Mouse (Mus musculus) embryo, embryonic 11.5 days (tissue): Measurements from ENCODE around the gene Olfr288.
A peak's percentile ranks its signal among the peaks of the same experiment; 100 is the strongest.

ENCODE experiments used
- DNase-seq: peaks from one replicate; pipeline ENCODE4 v3.0.0-alpha.2; 2012; ENCODE audit warnings: low read depth, low spot score

Olfr288 gene

GRCm38 (mm10) chr15:98166963-98167644, 28.2 kb downstream of the Olfr288 start, which contains the start of gene Ccdc184:
Gene Ccdc184 (plus strand): TSS chr15:98167158.
- DNase-seq: no peak

DNA sequence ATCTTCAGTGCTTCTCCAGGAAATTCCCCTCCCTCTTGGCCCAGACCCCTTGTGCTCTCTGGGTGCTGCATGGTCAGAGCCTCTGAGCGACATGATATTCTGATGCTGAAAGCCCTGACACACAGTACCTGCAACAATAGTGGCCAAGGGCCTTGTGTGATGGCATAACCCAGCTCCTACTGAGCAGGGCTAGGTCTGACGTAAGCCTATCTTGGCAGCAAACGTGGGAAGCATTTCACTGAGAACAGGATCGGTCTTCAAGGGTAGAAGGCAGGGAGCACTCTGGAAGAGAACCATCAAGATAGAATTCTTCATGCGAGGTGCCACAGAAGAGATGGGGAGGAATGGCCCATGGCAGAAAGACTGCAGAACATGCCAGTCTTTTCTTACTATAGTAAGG, 29.8 kb downstream of the Olfr288 start, which contains the start of gene Asb8:
Gene Asb8 (minus strand): TSS at position 101 of the 400 bp plus-strand sequence.
- no peak for DNase-seq

GRCm38 (mm10) chr15:98162561-98162960, 32.8 kb downstream of the Olfr288 start:
- no peak for DNase-seq

GRCm38 (mm10) chr15:98161026-98161805, 34.1 kb downstream of the Olfr288 start:
- no peak for DNase-seq

GRCm38 (mm10) chr15:98157253-98157652, 38.1 kb downstream of the Olfr288 start:
- DNase-seq: no peak

GRCm38 (mm10) chr15:98155944-98156343, 39.4 kb downstream of the Olfr288 start:
- DNase-seq: no peak

- no peak for DNase-seq
These were observed 40.1 kb downstream of the Olfr288 start for GRCm38 (mm10) chr15:98155272-98155671.

- no peak for DNase-seq
These were observed 40.7 kb downstream of the Olfr288 start for GRCm38 (mm10) chr15:98154631-98155030.

- DNase-seq: no peak
These were observed 41.2 kb downstream of the Olfr288 start for GRCm38 (mm10) chr15:98154146-98154545.

DNA sequence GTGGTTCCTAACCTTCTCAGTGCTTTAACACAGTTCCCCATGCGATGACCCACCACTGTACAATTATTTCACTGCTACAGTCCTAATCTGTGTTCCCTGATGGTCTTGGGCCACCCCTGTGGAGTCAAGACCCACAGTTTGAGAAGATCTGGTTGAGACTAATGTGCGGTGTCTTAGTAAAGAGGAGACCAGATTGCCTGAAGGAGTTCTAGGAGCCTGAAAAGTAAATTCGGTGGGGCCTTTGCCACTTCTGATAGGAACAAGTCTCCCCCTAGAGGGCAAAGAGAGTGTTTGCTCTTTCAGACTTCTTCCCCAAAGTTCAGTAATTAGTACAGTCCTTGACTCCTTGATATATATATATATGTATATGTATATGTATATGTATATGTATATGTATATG, 41.7 kb downstream of the Olfr288 start:
- no peak for DNase-seq

DNA sequence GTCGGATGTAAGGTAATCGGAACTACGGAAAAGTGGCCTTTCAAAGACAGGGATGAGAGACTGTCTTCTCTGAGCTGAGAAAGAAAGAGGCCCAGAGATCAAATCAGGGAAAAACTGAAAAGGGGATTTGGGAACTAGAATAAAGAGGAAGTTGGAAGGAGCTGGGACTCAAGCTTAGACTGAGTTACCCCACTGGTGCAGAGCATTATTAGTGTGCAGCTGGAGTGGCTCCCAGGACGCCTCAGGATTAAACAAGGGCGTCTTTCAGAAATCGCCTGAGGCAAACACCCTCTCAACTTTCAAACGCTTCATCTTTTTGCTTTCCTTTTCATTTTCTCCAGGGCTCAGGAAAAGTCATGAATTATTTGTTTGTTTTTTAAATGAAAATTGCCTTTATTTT, 42.4 kb downstream of the Olfr288 start:
- DNase-seq: no peak

- no peak for DNase-seq
These were observed 46.2 kb downstream of the Olfr288 start for GRCm38 (mm10) chr15:98149166-98149602.

- DNase-seq: no peak
These were observed 47.0 kb downstream of the Olfr288 start for GRCm38 (mm10) chr15:98148356-98148755.

GRCm38 (mm10) chr15:98145559-98146181, 49.7 kb downstream of the Olfr288 start:
- peak; percentile 91 for DNase-seq

GRCm38 (mm10) chr15:98144861-98145507, 50.4 kb downstream of the Olfr288 start:
- DNase-seq: no peak

DNA sequence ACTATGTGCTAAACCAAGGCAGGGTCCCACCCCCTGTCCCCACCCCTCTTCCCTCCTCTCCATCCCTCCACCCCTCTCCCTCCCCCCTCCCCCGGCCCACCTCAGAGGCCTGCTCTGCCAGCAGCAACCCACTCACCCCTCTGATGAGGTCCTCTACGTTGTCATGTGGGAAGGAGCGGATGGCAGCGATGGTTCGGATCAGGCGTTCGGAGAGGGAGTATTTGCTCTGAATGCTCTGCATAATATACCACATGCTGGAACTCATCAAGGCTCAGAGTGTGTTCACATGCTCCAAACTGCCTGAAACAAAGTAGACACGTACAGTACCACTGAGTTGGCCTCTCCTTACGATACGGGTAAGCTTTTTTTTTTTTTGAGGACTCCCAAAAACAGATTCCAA, 52.8 kb downstream of the Olfr288 start:
- DNase-seq: no peak

DNA sequence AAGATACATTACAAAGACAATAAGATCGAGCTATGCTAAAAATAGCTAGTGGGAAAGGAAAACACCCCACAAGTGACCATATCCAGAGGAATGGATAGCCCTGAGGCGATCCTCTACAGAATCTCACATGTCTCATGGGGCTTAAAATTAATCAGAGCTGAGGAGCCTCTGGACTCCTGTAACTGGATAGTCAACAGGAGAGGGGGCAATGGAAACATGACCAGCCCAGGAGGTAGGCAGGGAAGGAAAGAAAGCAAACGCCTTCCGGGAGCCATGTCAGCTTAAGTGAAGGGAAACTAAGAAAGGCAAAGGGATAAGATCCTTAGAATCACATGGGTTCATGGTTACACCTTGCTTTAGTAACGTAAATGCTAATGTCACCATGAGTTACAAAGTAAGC, 54.5 kb downstream of the Olfr288 start:
- DNase-seq: no peak

DNA sequence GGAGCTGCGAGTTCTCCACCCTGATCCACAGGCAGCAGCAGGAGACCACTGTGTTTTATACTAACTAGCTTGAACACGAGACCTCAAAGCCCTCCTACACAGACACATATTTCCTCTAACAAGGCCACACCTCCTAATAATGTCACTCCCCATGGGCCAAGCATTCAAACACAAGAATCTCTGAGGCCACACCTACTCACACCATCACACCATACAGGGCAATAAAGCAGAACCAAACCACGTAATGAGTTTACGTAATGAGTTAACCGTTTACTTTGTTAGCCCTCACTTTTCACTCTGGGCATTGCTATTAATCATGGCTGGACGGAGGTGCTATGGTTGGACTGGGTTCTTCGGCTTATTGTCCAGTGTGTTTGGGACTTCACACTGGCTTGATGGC, 55.6 kb downstream of the Olfr288 start:
- DNase-seq: no peak

GRCm38 (mm10) chr15:98136871-98137270, 58.5 kb downstream of the Olfr288 start:
- DNase-seq: no peak
